Mouse (Mus musculus): Measurements from ENCODE around the gene Mgme1.

DNA sequence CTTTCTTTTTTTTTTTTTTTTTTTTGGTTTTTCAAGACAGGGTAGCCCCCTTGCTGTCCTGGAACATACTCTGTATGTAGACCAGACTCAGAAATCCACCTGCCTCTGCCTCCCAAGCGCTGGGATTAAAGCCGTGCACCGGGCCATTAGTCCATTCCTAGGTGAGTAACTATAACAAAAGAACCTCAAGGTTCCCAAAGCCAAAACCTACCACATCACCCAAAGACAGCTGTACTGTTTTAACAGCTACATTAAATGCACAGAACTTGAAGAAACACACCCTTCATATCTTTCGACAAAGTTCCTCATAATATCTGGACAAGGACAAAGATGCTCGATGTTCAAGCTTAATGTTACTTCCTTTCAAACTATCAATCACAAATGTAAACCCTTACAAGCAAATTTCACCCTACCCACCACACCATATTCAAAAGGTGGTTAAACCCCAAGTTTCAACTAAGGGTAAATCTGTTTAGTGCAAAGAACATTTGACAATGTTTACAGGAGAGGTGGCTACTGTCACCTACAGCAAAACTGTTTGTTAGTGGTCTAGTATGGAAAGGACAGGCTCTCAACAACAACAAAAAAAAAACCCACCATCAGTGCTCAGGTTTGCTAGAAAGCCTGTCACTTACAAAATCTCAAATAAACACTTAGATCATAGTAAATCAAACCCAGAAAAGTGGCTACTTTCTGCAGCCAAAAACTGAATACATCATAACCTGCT lies 3.3 kb upstream of the Mgme1 start:
- TF ChIP-seq GATA1 (IDR thresholded peaks at IDR 0.05; ENCODE audit: borderline replicate concordance, low read length) (no peak), CTCF (IDR thresholded peaks at IDR 0.05; ENCODE audit: low read depth, low read length) (no peak)

Data from G1E (cell line).